17 mouse cellular contexts compared by ENCODE assay signal in genomic region chr8:108194571-108194970, GRCm38 (mm10).
DNase-seq lines count a peak whose midpoint lies in the region; ATAC-seq and TF ChIP-seq lines count a peak whose summit lies in the region.
"Had no signal": no experiment of that assay in that cellular context is flagged by ENCODE, and none has a peak within 500 bp of the region (broad histone marks: within the 10 kb centered on the region; RNA-seq: fewer than 3 reads in every experiment).

No protein-coding gene starts in this region.

- no peak for TF ChIP-seq POLR2A in limb, embryonic 14.5 days (IDR thresholded peaks at IDR 0.05; ENCODE audit: borderline replicate concordance, extremely low read depth, insufficient read depth, insufficient read length)

- WGBS in kidney, postnatal 0 days: 23% methylated on average over 8 of the region's 8 CpGs
- WGBS in embryonic facial prominence, embryonic 11.5 days: 16% methylated on average over 8 of the region's 8 CpGs
- 34% methylated on average over 8 of the region's 8 CpGs for WGBS in limb, embryonic 14.5 days

- no peak for TF ChIP-seq CTCF in kidney, postnatal 0 days (IDR thresholded peaks at IDR 0.05; ENCODE audit: low read depth)

- no peak for ATAC-seq in kidney, postnatal 0 days (replicated peaks; ENCODE audit: low FRiP score, low read depth)
- ATAC-seq in embryonic facial prominence, embryonic 11.5 days (replicated peaks; ENCODE audit: insufficient number of reproducible peaks, low FRiP score, low TSS enrichment, low read depth): no peak
- ATAC-seq in limb, embryonic 14.5 days (ENCODE audit: low FRiP score, low read depth): peak; percentile 74
- ATAC-seq in frontal cortex, adult (ENCODE audit: low TSS enrichment): no peak
- ATAC-seq: forebrain, embryonic 15.5 days had no signal

- no peaks in the 10 kb centered on the region for H3K36me3 ChIP-seq in kidney, postnatal 0 days (ENCODE audit: insufficient read depth, low read length)
- H3K36me3 ChIP-seq in embryonic facial prominence, embryonic 11.5 days (replicated peaks; ENCODE audit: control insufficient read depth, insufficient read depth, low read depth, low read length): no peaks in the 10 kb centered on the region
- H3K36me3 ChIP-seq in limb, embryonic 14.5 days (ENCODE audit: control insufficient read depth, insufficient read depth, low read length): no peaks in the 10 kb centered on the region
- H3K36me3 ChIP-seq: forebrain, embryonic 15.5 days; limb, embryonic 15.5 days had no signal

- H3K27ac ChIP-seq in kidney, postnatal 0 days: no peak overlapping the region
- H3K27ac ChIP-seq in embryonic facial prominence, embryonic 11.5 days (replicated peaks; ENCODE audit: low read depth, low read length): no peak overlapping the region; the same call in 1 of the 2 replicates
- no peak overlapping the region for H3K27ac ChIP-seq in limb, embryonic 14.5 days (replicated peaks; ENCODE audit: low read depth, low read length)
- H3K27ac ChIP-seq: forebrain, embryonic 15.5 days; limb, embryonic 15.5 days had no signal

- no peak overlapping the region for H3K4me3 ChIP-seq in kidney, postnatal 0 days (replicated peaks; ENCODE audit: low read depth, low read length)
- no peak overlapping the region for H3K4me3 ChIP-seq in embryonic facial prominence, embryonic 11.5 days (ENCODE audit: low read depth, low read length)
- H3K4me3 ChIP-seq in limb, embryonic 14.5 days (replicated peaks; ENCODE audit: low read length): no peak overlapping the region
- H3K4me3 ChIP-seq: forebrain, embryonic 15.5 days; limb, embryonic 15.5 days had no signal

- no peak overlapping the region for H3K4me2 ChIP-seq in kidney, postnatal 0 days (ENCODE audit: low read length)
- no peak overlapping the region for H3K4me2 ChIP-seq in embryonic facial prominence, embryonic 11.5 days (ENCODE audit: low read depth, low read length)
- no peak overlapping the region for H3K4me2 ChIP-seq in limb, embryonic 14.5 days (replicated peaks; ENCODE audit: low read depth, low read length, severe bottlenecking)
- H3K4me2 ChIP-seq: forebrain, embryonic 15.5 days; limb, embryonic 15.5 days had no signal

- H3K27me3 ChIP-seq in kidney, postnatal 0 days (ENCODE audit: insufficient read depth, low read length): no peaks in the 10 kb centered on the region
- H3K27me3 ChIP-seq in embryonic facial prominence, embryonic 11.5 days (ENCODE audit: control insufficient read depth, insufficient read depth, low read length): no peaks in the 10 kb centered on the region
- no peaks in the 10 kb centered on the region for H3K27me3 ChIP-seq in limb, embryonic 14.5 days (ENCODE audit: control insufficient read depth, insufficient read depth, low read length)
- H3K27me3 ChIP-seq: forebrain, embryonic 15.5 days; limb, embryonic 15.5 days had no signal

- no peaks in the 10 kb centered on the region; the same call in 1 of the 2 replicates for H3K4me1 ChIP-seq in kidney, postnatal 0 days (replicated peaks; ENCODE audit: insufficient read depth, low read length)
- no peaks in the 10 kb centered on the region for H3K4me1 ChIP-seq in embryonic facial prominence, embryonic 11.5 days (ENCODE audit: control insufficient read depth, insufficient read depth, low read length)
- H3K4me1 ChIP-seq in limb, embryonic 14.5 days (ENCODE audit: control insufficient read depth, insufficient read depth, low read length): peaks cover 4% of the 10 kb centered on the region; the same call in 1 of the 2 replicates
- H3K4me1 ChIP-seq: forebrain, embryonic 15.5 days had no signal

- no peak overlapping the region for H3K9ac ChIP-seq in kidney, postnatal 0 days (ENCODE audit: low read depth, low read length)
- 0 out of 2 replicates have a peak overlapping the region, but pooled peaks have one; percentile 5 for H3K9ac ChIP-seq in embryonic facial prominence, embryonic 11.5 days (replicated peaks; ENCODE audit: low read length)
- no peak overlapping the region for H3K9ac ChIP-seq in limb, embryonic 14.5 days (ENCODE audit: low read depth, low read length, severe bottlenecking)
- H3K9ac ChIP-seq: forebrain, embryonic 15.5 days; limb, embryonic 15.5 days had no signal

- no peaks in the 10 kb centered on the region for H3K9me3 ChIP-seq in kidney, postnatal 0 days (replicated peaks; ENCODE audit: low read length)
- H3K9me3 ChIP-seq in embryonic facial prominence, embryonic 11.5 days (replicated peaks; ENCODE audit: control insufficient read depth, low read length): no peaks in the 10 kb centered on the region
- no peaks in the 10 kb centered on the region for H3K9me3 ChIP-seq in limb, embryonic 14.5 days (ENCODE audit: control insufficient read depth, low read length)
- H3K9me3 ChIP-seq: forebrain, embryonic 15.5 days; limb, embryonic 15.5 days had no signal

- DNase-seq in kidney, postnatal 0 days (ENCODE audit: low spot score): peak; percentile 50
- DNase-seq in kidney, adult 18-20 months: no peak
- peak; percentile 73 for DNase-seq in Muller cell, postnatal 12 days (ENCODE audit: inconsistent ontology term)
- DNase-seq in embryonic facial prominence, embryonic 11.5 days (ENCODE audit: low spot score): peak; percentile 74
- DNase-seq in limb, embryonic 14.5 days (ENCODE audit: low spot score): peak; percentile 34
- DNase-seq in thymus, postnatal 0 days (ENCODE audit: low spot score): no peak
- no peak for DNase-seq in testis, postnatal 10 days (ENCODE audit: low spot score)
- DNase-seq: adrenal gland, postnatal 10 days; B cell, adult 2 months; heart, postnatal 14 days; kidney, postnatal 10 days; layer of hippocampus, postnatal 36 days; lung, postnatal 10 days; thymus, adult 18-20 months had no signal

Comparison
In these comparisons a context has a peak if more than half of its experiments do, and no peak if none do; other contexts are left out.
1. DNase-seq: peak in kidney, postnatal 0 days (single experiment), Muller cell, postnatal 12 days (single experiment), embryonic facial prominence, embryonic 11.5 days (single experiment) and limb, embryonic 14.5 days (single experiment); none in kidney, adult 18-20 months (single experiment), thymus, postnatal 0 days (single experiment) and testis, postnatal 10 days (single experiment).